Mouse (Mus musculus) E14TG2a.4 (cell line): ENCODE results near the gene Smad6.

ENCODE experiments used
- CTCF ChIP-seq: conservative IDR thresholded peaks from 2 replicates; pipeline ENCODE4 v1.5.1; 2014; ENCODE audit warnings: low read length
- POU5F1 ChIP-seq: IDR thresholded peaks from 2 replicates; pipeline ENCODE4 v1.6.1; 2014; ENCODE audit warnings: low read length, borderline replicate concordance

DNA sequence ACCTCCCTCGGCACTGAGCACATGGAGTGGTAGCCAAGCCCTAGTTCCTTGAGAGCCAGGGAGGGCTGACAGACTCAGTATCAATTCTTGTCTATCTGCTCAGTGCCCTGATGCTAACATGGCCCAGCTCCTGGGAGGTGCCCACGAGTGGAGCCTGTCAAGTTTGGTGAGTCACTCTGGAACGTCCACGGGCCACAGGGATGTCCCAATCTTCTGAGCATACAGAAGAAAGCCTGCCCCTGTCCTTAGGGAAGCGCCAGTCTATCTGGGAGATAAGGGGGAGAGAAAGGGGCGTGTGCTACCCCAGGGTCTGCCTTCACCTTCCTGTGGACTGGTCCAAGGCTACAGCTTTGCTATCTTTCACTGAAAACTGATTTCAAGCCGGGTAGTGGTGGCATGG is 43.2 kb downstream of the Smad6 start:
- TF ChIP-seq CTCF (no peak), POU5F1 (no peak)
